Mouse (Mus musculus): ENCODE data around the gene Ddah2.

Ddah2 gene

GRCm38 (mm10) chr17:35077285-35077684 is 18.4 kb downstream of the Ddah2 start:
- no peak for DNase-seq (ENCODE audit: low read depth, low spot score)

GRCm38 (mm10) chr17:35077786-35078233 is 19.0 kb downstream of the Ddah2 start, which contains the start of gene Ly6g6d:
Ly6g6d (minus strand) TSS chr17:35078065.
- DNase-seq (ENCODE audit: low read depth, low spot score), result no peak

- peak; percentile 28 for DNase-seq (ENCODE audit: low read depth, low spot score)
Measured at GRCm38 (mm10) chr17:35079778-35080177, 20.9 kb downstream of the Ddah2 start.

- no peak for DNase-seq (ENCODE audit: low read depth, low spot score)
Measured at GRCm38 (mm10) chr17:35080248-35080647, 21.4 kb downstream of the Ddah2 start.

GRCm38 (mm10) chr17:35080710-35081109 is 21.9 kb downstream of the Ddah2 start:
- no peak for DNase-seq (ENCODE audit: low read depth, low spot score)

GRCm38 (mm10) chr17:35082841-35083576 is 24.2 kb downstream of the Ddah2 start:
- DNase-seq (ENCODE audit: low read depth, low spot score), result no peak

- no peak for DNase-seq (ENCODE audit: low read depth, low spot score)
Measured at GRCm38 (mm10) chr17:35083929-35084497, 25.2 kb downstream of the Ddah2 start.

GRCm38 (mm10) chr17:35085208-35085865 is 26.5 kb downstream of the Ddah2 start, which contains the start of gene Ly6g6f:
Ly6g6f (minus strand) TSS chr17:35085610.
- DNase-seq (ENCODE audit: low read depth, low spot score), result no peak

- peak; percentile 51 for DNase-seq (ENCODE audit: low read depth, low spot score)
Measured at GRCm38 (mm10) chr17:35088151-35088550, 29.3 kb downstream of the Ddah2 start.

GRCm38 (mm10) chr17:35088825-35089644 is 30.2 kb downstream of the Ddah2 start, which contains the start of gene Abhd16a:
Abhd16a (plus strand) TSS chr17:35089263.
- peak; percentile 97 for DNase-seq (ENCODE audit: low read depth, low spot score)

GRCm38 (mm10) chr17:35090166-35090932 is 31.5 kb downstream of the Ddah2 start:
- DNase-seq (ENCODE audit: low read depth, low spot score), result no peak

- no peak for DNase-seq (ENCODE audit: low read depth, low spot score)
Measured at GRCm38 (mm10) chr17:35092403-35093198, 33.8 kb downstream of the Ddah2 start.

- DNase-seq (ENCODE audit: low read depth, low spot score), result no peak
Measured at GRCm38 (mm10) chr17:35094475-35095365, 35.9 kb downstream of the Ddah2 start.

GRCm38 (mm10) chr17:35096597-35096996 is 37.8 kb downstream of the Ddah2 start:
- no peak for DNase-seq (ENCODE audit: low read depth, low spot score)

- peak; percentile 23 for DNase-seq (ENCODE audit: low read depth, low spot score)
Measured at GRCm38 (mm10) chr17:35097164-35097655, 38.4 kb downstream of the Ddah2 start.

GRCm38 (mm10) chr17:35100196-35100765 is 41.4 kb downstream of the Ddah2 start:
- DNase-seq (ENCODE audit: low read depth, low spot score), result no peak

GRCm38 (mm10) chr17:35101161-35101560 is 42.3 kb downstream of the Ddah2 start:
- DNase-seq (ENCODE audit: low read depth, low spot score), result no peak

- DNase-seq (ENCODE audit: low read depth, low spot score), result no peak
Measured at GRCm38 (mm10) chr17:35102299-35102698, 43.5 kb downstream of the Ddah2 start.

Data from ZHBTc4 (cell line).